Mouse (Mus musculus): Measurements from ENCODE around the gene Trim46.

DNA sequence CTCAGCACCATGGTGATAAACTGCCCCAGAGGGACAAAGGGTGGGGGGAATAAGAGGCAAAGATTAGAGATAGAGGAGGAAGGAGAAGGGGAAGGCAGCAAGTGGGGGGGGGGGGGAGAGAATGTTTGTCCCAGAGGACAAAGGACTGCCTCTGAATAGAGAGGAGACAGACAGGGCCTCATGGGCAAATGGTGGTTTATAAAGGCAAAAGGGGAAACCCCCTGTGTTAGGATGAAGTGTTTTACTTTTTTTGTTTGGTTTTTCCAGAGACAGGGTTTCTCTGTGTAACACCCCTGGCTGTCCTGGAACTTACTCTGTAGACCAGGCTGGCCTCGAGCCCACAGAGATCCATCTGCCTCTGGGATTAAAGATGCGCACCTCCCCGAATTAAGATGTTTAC is 14.1 kb upstream of the Trim46 start:
- TF ChIP-seq HCFC1 (IDR thresholded peaks at IDR 0.05; ENCODE audit: borderline replicate concordance, insufficient read depth, low read length) = no peak
- TF ChIP-seq CHD2 (IDR thresholded peaks at IDR 0.05; ENCODE audit: low read depth, low read length) = no peak
- no peak for TF ChIP-seq ZC3H11A (IDR thresholded peaks at IDR 0.05; ENCODE audit: borderline replicate concordance, low read depth, low read length)
- TF ChIP-seq ZNF384 (IDR thresholded peaks at IDR 0.05; ENCODE audit: low read depth, low read length) = no peak
- no peak for TF ChIP-seq MAFK (IDR thresholded peaks at IDR 0.05; ENCODE audit: insufficient read depth, low read depth, low read length)

All from ES-E14 (cell line).